Mouse (Mus musculus) MEL (cell line): ENCODE data around the gene Cirbp. TPM values are rescaled to one million over a fixed set of nuclear protein-coding genes. Genes with fewer than 3 reads are reported as not detected.

ENCODE experiments used
- DNase-seq: peaks from one replicate; pipeline ENCODE4 v3.0.0; 2011; ENCODE audit warnings: low read depth, low spot score
- H3K27ac ChIP-seq: 2 replicates; pipeline ENCODE4 v1.5.1; 2012; ENCODE audit warnings: low read depth, mild to moderate bottlenecking, control low read depth, low read length, moderate library complexity; ENCODE audit not compliant: control insufficient read depth
- H3K27me3 ChIP-seq, 2 experiments: fragments of 150-350 bp in 1 of 2; sonication (generic) in 1 of 2; 2 replicates each; pipeline ENCODE4 v1.6.1; 2012; ENCODE audit warnings: low read length in 2 of 2, mild to moderate bottlenecking in 2 of 2, improper control_type of control experiment in 1 of 2, moderate library complexity in 1 of 2; ENCODE audit not compliant: insufficient read depth in 2 of 2, control insufficient read depth in 1 of 2
- H3K36me3 ChIP-seq, 2 experiments: 2 replicates each; pipeline ENCODE4 v1.6.1; 2012 to 2014; ENCODE audit warnings: low read length in 2 of 2, improper control_type of control experiment in 1 of 2, inconsistent platforms in 1 of 2, mild to moderate bottlenecking in 1 of 2; ENCODE audit not compliant: insufficient read depth in 2 of 2, control insufficient read depth in 1 of 2
- H3K4me1 ChIP-seq, 2 experiments: fragments of 150-350 bp in 1 of 2; sonication (generic) in 1 of 2; 2 replicates each; pipeline ENCODE4 v1.6.1; 2012; ENCODE audit warnings: low read length in 2 of 2, improper control_type of control experiment in 1 of 2, mild to moderate bottlenecking in 1 of 2; ENCODE audit not compliant: insufficient read depth in 2 of 2, control insufficient read depth in 1 of 2
- H3K4me3 ChIP-seq, 2 experiments: fragments of 150-350 bp in 1 of 2; sonication (generic) in 1 of 2; 2 replicates each; pipeline ENCODE4 v1.5.1; 2012; ENCODE audit warnings: low read depth in 2 of 2, low read length in 2 of 2, mild to moderate bottlenecking in 2 of 2, moderate library complexity in 2 of 2, control low read depth in 1 of 2, improper control_type of control experiment in 1 of 2; ENCODE audit not compliant: control insufficient read depth in 1 of 2, insufficient read depth in 1 of 2
- H3K79me2 ChIP-seq: 2 replicates; pipeline ENCODE4 v1.6.1; 2012; ENCODE audit warnings: mild to moderate bottlenecking, low read length, moderate library complexity; ENCODE audit not compliant: control insufficient read depth, poor library complexity, insufficient read depth
- H3K9ac ChIP-seq: 2 replicates; pipeline ENCODE4 v1.6.1; 2012; ENCODE audit warnings: low read depth, mild to moderate bottlenecking, control low read depth, low read length, moderate library complexity; ENCODE audit not compliant: control insufficient read depth, poor library complexity, severe bottlenecking
- H3K9me3 ChIP-seq: fragments of 150-350 bp; sonication (generic); replicated peaks from 2 replicates; pipeline ENCODE4 v1.6.1; 2012; ENCODE audit warnings: mild to moderate bottlenecking, low read length, improper control_type of control experiment, moderate library complexity; ENCODE audit not compliant: insufficient read depth
- BHLHE40 ChIP-seq: IDR thresholded peaks from 2 replicates; pipeline ENCODE4 v1.6.1; 2012; ENCODE audit warnings: low read depth, mild to moderate bottlenecking, inconsistent platforms, low read length, improper control_type of control experiment, borderline replicate concordance
- CHD2 ChIP-seq: IDR thresholded peaks from 2 replicates; pipeline ENCODE4 v1.6.1; 2011; ENCODE audit warnings: low read length, improper control_type of control experiment
- CTCF ChIP-seq, 3 experiments: IDR thresholded peaks in 2 of 3; conservative IDR thresholded peaks in 1 of 3; 2 replicates each; pipeline ENCODE4 v1.5.1; 2011 to 2012; ENCODE audit warnings: low read length in 3 of 3, low read depth in 2 of 3, mild to moderate bottlenecking in 2 of 3, improper control_type of control experiment in 1 of 3, inconsistent platforms in 1 of 3, mixed read lengths in 1 of 3, moderate library complexity in 1 of 3; ENCODE audit not compliant: control insufficient read depth in 1 of 3, insufficient read depth in 1 of 3, poor library complexity in 1 of 3, severe bottlenecking in 1 of 3
- ELF1 ChIP-seq: IDR thresholded peaks from 2 replicates; pipeline ENCODE4 v1.6.1; 2014; ENCODE audit warnings: low read depth, mild to moderate bottlenecking, inconsistent platforms, low read length, improper control_type of control experiment, moderate library complexity
- GABPA ChIP-seq: IDR thresholded peaks from 2 replicates; pipeline ENCODE4 v1.6.1; 2012; ENCODE audit warnings: low read depth, mild to moderate bottlenecking, inconsistent platforms, low read length, improper control_type of control experiment, moderate library complexity
- JUND ChIP-seq: IDR thresholded peaks from 2 replicates; pipeline ENCODE4 v1.6.1; 2011; ENCODE audit warnings: low read depth, mild to moderate bottlenecking, improper control_type of control experiment, low read length
- MAZ ChIP-seq: IDR thresholded peaks from 2 replicates; pipeline ENCODE4 v1.6.1; 2012; ENCODE audit warnings: low read depth, mild to moderate bottlenecking, inconsistent platforms, low read length, improper control_type of control experiment
- MEF2A ChIP-seq: IDR thresholded peaks from 2 replicates; pipeline ENCODE4 v1.6.1; 2014; ENCODE audit warnings: low read depth, mild to moderate bottlenecking, inconsistent platforms, low read length, improper control_type of control experiment; ENCODE audit not compliant: poor library complexity, insufficient replicate concordance, severe bottlenecking; ENCODE audit errors: extremely low read depth
- NRF1 ChIP-seq: IDR thresholded peaks from 2 replicates; pipeline ENCODE4 v1.6.1; 2014; ENCODE audit warnings: low read depth, mild to moderate bottlenecking, inconsistent platforms, low read length, improper control_type of control experiment, moderate library complexity; ENCODE audit not compliant: poor library complexity, insufficient read depth, severe bottlenecking
- POLR2AphosphoS2 ChIP-seq: IDR thresholded peaks from 2 replicates; pipeline ENCODE4 v1.6.1; 2011; ENCODE audit warnings: low read length, improper control_type of control experiment
- POLR2AphosphoS5 ChIP-seq: IDR thresholded peaks from 2 replicates; pipeline ENCODE4 v1.6.1; 2012; ENCODE audit warnings: low read depth, borderline replicate concordance, mild to moderate bottlenecking, inconsistent platforms, low read length, moderate library complexity, mixed read lengths
- SIN3A ChIP-seq: IDR thresholded peaks from 2 replicates; pipeline ENCODE4 v1.6.1; 2012; ENCODE audit warnings: low read length, improper control_type of control experiment, inconsistent platforms
- ZC3H11A ChIP-seq: IDR thresholded peaks from 2 replicates; pipeline ENCODE4 v1.6.1; 2012; ENCODE audit warnings: low read depth, mild to moderate bottlenecking, inconsistent platforms, low read length, improper control_type of control experiment
- polyA plus RNA-seq, 2 experiments: library from polyadenylated mRNA; stranded (reverse) in 1 of 2; unstranded in 1 of 2; fragments of >175 nt in 1 of 2; fragments of >200 nt in 1 of 2; gene quantifications; 2 replicates each; pipeline versions ENCODE4 v1.2.1 to v1.2.4; 2012; ENCODE audit warnings: low replicate concordance in 2 of 2, low read depth in 1 of 2; ENCODE audit not compliant: insufficient read length in 2 of 2, insufficient read depth in 1 of 2, missing spikeins in 1 of 2
- total RNA-seq: library from RNA; depleted of rRNA; stranded (reverse); fragments of 300-350 nt; gene quantifications from 2 replicates; pipeline ENCODE4 v1.2.3, GENCODE M21; 2012

Cirbp gene
- total and polyA plus RNA-seq, 3 experiments: 21.2 to 56.6 TPM; not detected in 1

DNA sequence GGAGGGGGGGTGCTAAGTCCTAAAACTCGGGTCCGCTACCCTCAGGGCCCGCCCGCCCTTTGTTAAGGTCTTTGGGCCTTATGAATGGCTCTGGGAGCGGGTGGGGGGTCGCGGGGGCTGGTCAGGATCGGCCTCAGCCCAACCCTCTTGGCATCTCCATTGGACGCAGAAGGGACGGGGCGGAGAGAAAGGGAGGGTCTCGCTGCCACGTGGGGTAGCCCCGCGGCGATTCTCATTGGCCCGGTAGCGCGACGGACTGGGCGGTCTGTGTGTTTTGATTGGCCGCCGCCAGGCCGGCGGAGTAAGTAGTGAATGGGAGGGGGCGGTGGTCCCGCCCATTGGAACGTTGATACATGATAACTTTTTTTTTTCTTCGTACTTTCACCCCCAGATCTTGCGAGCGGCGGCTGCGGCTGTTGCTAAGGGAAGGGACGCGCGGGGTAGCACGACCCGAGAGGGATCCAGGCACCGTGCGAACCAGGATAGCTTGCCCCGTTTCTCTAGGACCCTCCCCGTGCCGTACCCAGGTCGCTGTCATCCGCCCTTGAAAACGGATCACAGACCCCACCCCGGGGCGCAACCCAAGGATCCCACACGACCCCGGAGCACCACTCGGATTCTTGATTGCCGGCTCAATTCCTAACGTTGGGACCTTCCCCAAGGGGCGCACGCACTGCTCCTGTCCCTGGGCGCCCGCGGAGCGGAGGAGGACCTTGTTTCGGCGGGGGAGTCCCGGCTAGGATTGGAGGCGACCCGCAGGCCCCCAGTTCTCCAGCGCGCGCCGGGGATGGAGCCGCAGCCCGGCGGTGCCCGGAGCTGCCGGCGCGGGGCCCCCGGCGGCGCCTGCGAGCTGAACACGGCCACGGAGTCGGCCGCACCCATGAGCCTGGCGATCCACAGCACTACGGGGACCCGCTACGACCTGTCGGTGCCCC is 16.2 kb upstream of the Cirbp start (continued):
- no peak for TF ChIP-seq POLR2AphosphoS5
- peak; percentile 31; the same call in 1 of the 2 replicates for TF ChIP-seq CHD2
- no peak for TF ChIP-seq MEF2A
- TF ChIP-seq GABPA: no peak

DNA sequence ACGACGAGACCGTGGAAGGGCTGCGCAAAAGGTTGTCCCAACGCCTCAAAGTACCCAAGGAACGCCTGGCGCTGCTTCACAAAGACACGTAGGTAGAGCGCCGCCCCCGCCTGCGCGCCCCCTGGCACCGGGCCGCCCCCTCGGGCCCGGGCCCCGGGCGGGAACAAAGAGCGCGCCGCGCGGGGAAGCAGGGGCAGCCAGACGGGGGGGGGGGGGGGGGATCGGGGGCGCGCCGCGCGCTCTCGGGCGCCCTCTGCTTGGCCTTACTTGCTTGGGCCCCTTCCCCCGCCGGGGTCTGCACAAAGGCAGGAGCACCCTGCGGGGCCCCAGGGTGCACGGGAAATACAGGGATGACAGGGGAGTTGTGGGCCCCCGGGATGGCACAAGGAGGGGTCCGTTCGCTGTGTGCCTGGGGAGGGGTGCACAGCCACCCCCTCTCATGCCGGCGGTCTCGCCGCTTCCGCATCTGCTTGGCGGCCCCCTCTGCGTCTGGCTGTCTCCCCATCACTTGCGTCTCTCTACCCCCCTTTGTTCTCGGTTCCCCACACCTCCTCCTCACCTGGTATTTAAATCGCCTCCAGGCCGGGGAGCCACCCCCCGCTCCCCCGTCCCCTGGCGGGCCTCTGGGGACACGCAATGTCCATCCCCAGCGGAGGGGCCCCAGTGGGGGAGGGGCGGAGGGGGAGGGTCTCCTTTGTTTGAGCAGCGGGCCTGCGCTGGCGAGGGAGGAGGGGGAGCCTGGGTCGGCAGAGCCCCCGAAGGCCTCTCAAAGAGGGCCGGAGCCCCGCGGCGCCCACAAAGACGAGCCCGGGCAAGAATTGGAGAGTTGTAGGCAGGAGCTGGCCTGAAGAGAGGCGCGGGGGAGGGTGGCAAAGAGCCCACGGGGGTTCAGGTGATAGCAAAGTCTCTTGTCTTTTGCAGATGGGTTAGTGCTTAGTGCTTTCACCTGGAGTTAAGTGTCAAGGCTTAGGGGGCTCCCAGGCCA is 15.3 kb upstream of the Cirbp start:
- DNase-seq: peak; percentile 55
- Histone ChIP-seq H3K4me1 (peaks cover 0 to 38% of the 10 kb centered on the region in 2 experiments; a peak in 2 of 4 replicates), H3K4me3 (peak overlapping the region; percentile 84 to 90), H3K36me3 (peaks cover 0 to 21% of the 10 kb centered on the region in 2 experiments; a peak in 2 of 4 replicates), H3K79me2 (peaks cover 32% of the 10 kb centered on the region), H3K9ac (peak overlapping the region; percentile 87), H3K27me3 (no peaks in the 10 kb centered on the region), H3K9me3 (no peaks in the 10 kb centered on the region), H3K27ac (peak overlapping the region; percentile 72)
- TF ChIP-seq BHLHE40 (no peak), SIN3A (peak; percentile 56), CTCF (IDR thresholded peaks at IDR 0.05 in 2 of 3, conservative IDR thresholded peaks at IDR 0.05 in 1 of 3; ENCODE audit: control insufficient read depth in 1 of 3, insufficient read depth in 1 of 3, low read depth in 2 of 3, low read length in 3 of 3, poor library complexity in 1 of 3, severe bottlenecking in 1 of 3) (0 out of 6 replicates have a peak, but pooled peaks of 1 of the 3 experiments have one; percentile 14), ZC3H11A (no peak), MAZ (peak; percentile 68; the same call in 1 of the 2 replicates), NRF1 (no peak), ELF1 (peak; percentile 60), JUND (no peak), POLR2AphosphoS2 (no peak)
